Mouse (Mus musculus): ENCODE results near the gene Zmiz1. TPM values are rescaled to one million over a fixed set of nuclear protein-coding genes. Genes with fewer than 3 reads are reported as not detected.

Zmiz1 gene
- polyA plus RNA-seq, 1 experiment: 25.6 TPM

GRCm38 (mm10) chr14:25693888-25694568 is 235.0 kb downstream of the Zmiz1 start, which contains the start of gene Ppif:
Gene Ppif (plus strand): TSS chr14:25694154.
- no peak for DNase-seq (ENCODE audit: low read depth, low spot score)
- WGBS: under 1% methylated on average over 70 of the region's 70 CpGs

GRCm38 (mm10) chr14:25694569-25694897 is 235.5 kb downstream of the Zmiz1 start:
- no peak for DNase-seq (ENCODE audit: low read depth, low spot score)
- 1% methylated on average over 10 of the region's 10 CpGs for WGBS

- 25% methylated on average over 6 of the region's 6 CpGs for WGBS
- no peak for DNase-seq (ENCODE audit: low read depth, low spot score)
Observed at GRCm38 (mm10) chr14:25695059-25695458, 236.1 kb downstream of the Zmiz1 start.

- WGBS: 53% methylated on average over 2 of the region's 2 CpGs
- DNase-seq (ENCODE audit: low read depth, low spot score): no peak
Observed at GRCm38 (mm10) chr14:25696356-25696755, 237.4 kb downstream of the Zmiz1 start.

GRCm38 (mm10) chr14:25701986-25702385 is 243.0 kb downstream of the Zmiz1 start:
- no peak for DNase-seq (ENCODE audit: low read depth, low spot score)

GRCm38 (mm10) chr14:25707691-25708181 is 248.8 kb downstream of the Zmiz1 start:
- DNase-seq (ENCODE audit: low read depth, low spot score): no peak
- WGBS: 52% methylated on average over 5 of the region's 5 CpGs

- DNase-seq (ENCODE audit: low read depth, low spot score): no peak
- WGBS: 59% methylated on average over 4 of the region's 4 CpGs
Observed at GRCm38 (mm10) chr14:25708451-25708850, 249.5 kb downstream of the Zmiz1 start.

- 89% methylated on average over 2 of the region's 2 CpGs for WGBS
- no peak for DNase-seq (ENCODE audit: low read depth, low spot score)
Observed at GRCm38 (mm10) chr14:25708917-25709316, 249.9 kb downstream of the Zmiz1 start.

- DNase-seq (ENCODE audit: low read depth, low spot score): no peak
- WGBS: 64% methylated on average over 4 of the region's 4 CpGs
Observed at GRCm38 (mm10) chr14:25710073-25710472, 251.1 kb downstream of the Zmiz1 start.

GRCm38 (mm10) chr14:25710681-25711080 is 251.7 kb downstream of the Zmiz1 start:
- DNase-seq (ENCODE audit: low read depth, low spot score): no peak
- WGBS: 81% methylated on average over 4 of the region's 4 CpGs

GRCm38 (mm10) chr14:25711177-25711576 is 252.2 kb downstream of the Zmiz1 start:
- 30% methylated on average over 7 of the region's 7 CpGs for WGBS
- no peak for DNase-seq (ENCODE audit: low read depth, low spot score)

GRCm38 (mm10) chr14:25711602-25712001 is 252.6 kb downstream of the Zmiz1 start:
- DNase-seq (ENCODE audit: low read depth, low spot score): no peak

GRCm38 (mm10) chr14:25713443-25713842 is 254.5 kb downstream of the Zmiz1 start:
- 47% methylated on average over 4 of the region's 4 CpGs for WGBS
- DNase-seq (ENCODE audit: low read depth, low spot score): no peak

More at GRCm38 (mm10) chr14:25711602-25712001, 252.6 kb downstream of the Zmiz1 start:
- WGBS: 18% methylated on average over 8 of the region's 8 CpGs

Other genes starting within 250 kb of the Zmiz1 start
- 83.9 and 87.8 TPM in 2 replicates for gene Ppif, start 235.0 kb downstream of the Zmiz1 start, polyA plus RNA-seq (2012; rRNA removed)

Data from large intestine, adult 2 months (tissue).